Mouse (Mus musculus): ENCODE measurements around the gene Gtf2ird2.

DNA sequence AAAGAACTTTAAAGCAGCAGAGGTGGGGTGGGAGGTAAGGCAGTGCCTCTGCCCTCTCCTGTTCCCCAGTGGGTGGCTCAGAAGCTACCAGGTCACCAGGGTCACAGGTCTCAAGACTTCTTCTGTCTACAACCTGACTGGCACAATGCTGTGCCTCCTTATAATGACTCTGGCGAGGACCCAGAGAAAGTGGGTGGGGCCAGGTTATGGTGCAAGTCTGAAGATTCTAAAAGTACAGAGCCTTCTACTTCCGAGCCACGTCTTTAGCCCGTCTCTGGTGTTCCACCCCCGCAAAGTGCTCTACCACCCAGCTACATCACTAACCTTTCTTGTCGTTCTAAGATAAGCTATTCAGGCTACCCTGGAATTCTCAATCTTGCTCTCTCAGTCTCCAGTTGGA lies 48.3 kb downstream of the Gtf2ird2 start:
- TF ChIP-seq POLR2A (IDR thresholded peaks at IDR 0.05; ENCODE audit: low read depth, low read length) = no peak
- TF ChIP-seq CTCF (IDR thresholded peaks at IDR 0.05; ENCODE audit: extremely low read depth, insufficient read length, insufficient replicate concordance, low read depth, low read length) = no peak
